7 mouse cellular contexts compared by ENCODE assay signal in the genomic region with DNA sequence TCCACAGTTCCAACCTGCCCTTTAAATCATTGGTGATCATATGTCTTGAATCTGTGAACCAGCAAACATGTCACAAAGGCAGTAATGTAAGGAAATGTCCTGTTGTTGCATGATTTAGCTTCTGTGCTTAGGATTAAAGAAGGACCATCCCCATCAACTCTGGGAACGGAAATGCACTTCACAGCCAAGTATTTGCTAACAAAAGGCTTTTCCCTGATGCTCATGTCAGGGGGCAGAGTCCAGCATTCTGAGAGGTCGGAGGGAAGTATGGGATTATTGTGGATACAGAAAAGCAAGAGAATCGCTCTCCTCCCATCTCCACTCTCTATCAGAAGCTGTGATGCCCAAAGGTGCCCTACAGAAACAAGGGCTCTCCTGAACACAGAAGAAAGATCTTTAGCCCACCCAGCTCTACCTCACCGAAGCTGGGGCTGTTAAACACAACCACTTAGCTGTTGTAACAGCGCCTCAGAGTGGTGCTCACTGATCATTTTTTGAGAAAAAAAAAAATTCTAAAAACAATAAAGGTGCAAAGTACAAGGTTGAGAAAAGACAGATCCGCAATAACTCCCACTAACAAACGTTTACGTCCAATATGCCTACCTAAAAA. TPM values are rescaled to one million over a fixed set of nuclear protein-coding genes. Genes with fewer than 3 reads are reported as not detected.
DNase-seq lines count a peak whose midpoint lies in the region; ATAC-seq and TF ChIP-seq lines count a peak whose summit lies in the region.

No protein-coding gene starts in this region.

- H3K4me3 ChIP-seq in CH12.LX (replicated peaks in 1 of 3; ENCODE audit: low read depth in 2 of 3, low read length in 2 of 3, poor library complexity in 1 of 3) = no peak overlapping the region
- H3K4me3 ChIP-seq in heart, embryonic 16.5 days (ENCODE audit: low read length) = peak overlapping the region; percentile 80
- peak overlapping the region; percentile 85 for H3K4me3 ChIP-seq in limb, embryonic 13.5 days
- peak overlapping the region; percentile 83 for H3K4me3 ChIP-seq in stomach, postnatal 0 days (ENCODE audit: low read depth, low read length)

- peaks cover 0 to 19% of the 10 kb centered on the region in 2 experiments; a peak in 2 of 4 replicates for H3K4me1 ChIP-seq in CH12.LX (ENCODE audit: control insufficient read depth in 1 of 2, insufficient read depth in 2 of 2)
- H3K4me1 ChIP-seq in heart, embryonic 16.5 days (ENCODE audit: control insufficient read depth, insufficient read depth, low read length) = peaks cover 8% of the 10 kb centered on the region
- H3K4me1 ChIP-seq in limb, embryonic 13.5 days = peaks cover 14% of the 10 kb centered on the region
- H3K4me1 ChIP-seq in stomach, postnatal 0 days (replicated peaks; ENCODE audit: control insufficient read depth, insufficient read depth) = peaks cover 4% of the 10 kb centered on the region; the same call in 1 of the 2 replicates

- peak in 1 of 2 experiments; percentile 32; a peak in 1 of 4 replicates for TF ChIP-seq CTCF in CH12.LX (conservative IDR thresholded peaks at IDR 0.05 in 1 of 2, IDR thresholded peaks at IDR 0.05 in 1 of 2; ENCODE audit: low read depth in 2 of 2, low read length in 2 of 2)
- peak; percentile 45 for TF ChIP-seq CTCF in stomach, postnatal 0 days (IDR thresholded peaks at IDR 0.05; ENCODE audit: low read depth)

- no peaks in the 10 kb centered on the region for H3K27me3 ChIP-seq in CH12.LX (replicated peaks)
- no peaks in the 10 kb centered on the region for H3K27me3 ChIP-seq in heart, embryonic 16.5 days (ENCODE audit: control insufficient read depth, insufficient read depth, low read length)
- H3K27me3 ChIP-seq in limb, embryonic 13.5 days = no peaks in the 10 kb centered on the region
- no peaks in the 10 kb centered on the region for H3K27me3 ChIP-seq in stomach, postnatal 0 days (ENCODE audit: control insufficient read depth, insufficient read depth, low read length)

- TF ChIP-seq RAD21 in CH12.LX (IDR thresholded peaks at IDR 0.05; ENCODE audit: low read depth, low read length) = peak; percentile 38

- peak overlapping the region; percentile 61; the same call in 1 of the 2 replicates for H3K4me2 ChIP-seq in CH12.LX (ENCODE audit: insufficient read depth, low read depth, poor library complexity, severe bottlenecking)
- peak overlapping the region; percentile 100 for H3K4me2 ChIP-seq in heart, embryonic 16.5 days (ENCODE audit: low read depth, low read length)
- H3K4me2 ChIP-seq in limb, embryonic 13.5 days (replicated peaks) = peak overlapping the region; percentile 92
- H3K4me2 ChIP-seq in stomach, postnatal 0 days (replicated peaks; ENCODE audit: low read depth) = peak overlapping the region; percentile 72

- 50% methylated on average over 8 of the region's 8 CpGs for WGBS in heart, embryonic 16.5 days
- WGBS in limb, embryonic 13.5 days = 53% methylated on average over 8 of the region's 8 CpGs
- WGBS in stomach, postnatal 0 days = 41% methylated on average over 8 of the region's 8 CpGs

- in situ Hi-C loops in CH12.LX (cut with MboI; ENCODE audit: low pct_ligation_motif_present, low pct_unique_long_range_greater_than_20kb, low sequenced_read_pairs) = no loop called here

- no peaks in the 10 kb centered on the region for H3K9me3 ChIP-seq in CH12.LX (replicated peaks; ENCODE audit: low read length)
- no peaks in the 10 kb centered on the region for H3K9me3 ChIP-seq in heart, embryonic 16.5 days (replicated peaks; ENCODE audit: control insufficient read depth, low read length)
- H3K9me3 ChIP-seq in limb, embryonic 13.5 days = no peaks in the 10 kb centered on the region
- no peaks in the 10 kb centered on the region for H3K9me3 ChIP-seq in stomach, postnatal 0 days (ENCODE audit: control insufficient read depth, low read length)

- no peak for ATAC-seq in heart, embryonic 16.5 days (replicated peaks; ENCODE audit: extremely low read depth, insufficient read depth, low FRiP score)
- ATAC-seq in limb, embryonic 13.5 days (ENCODE audit: low FRiP score, low read depth) = no peak
- ATAC-seq in stomach, postnatal 0 days (ENCODE audit: low FRiP score, low TSS enrichment) = no peak
- no peak for ATAC-seq in erythroid progenitor cell, adult 5-6 weeks (replicated peaks; ENCODE audit: low FRiP score, poor library complexity, severe bottlenecking)

- TF ChIP-seq EP300 in CH12.LX (IDR thresholded peaks at IDR 0.05; ENCODE audit: low read length) = no peak
- no peak for TF ChIP-seq EP300 in stomach, postnatal 0 days (optimal IDR thresholded peaks at IDR 0.05)

- no peak for TF ChIP-seq POLR2A in CH12.LX (IDR thresholded peaks at IDR 0.05; ENCODE audit: low read depth, low read length)

- DNase-seq in 3T3-L1 (ENCODE audit: low read depth, low spot score) (peak; percentile 15), CH12.LX (ENCODE audit: extremely low read depth) (no peak)
- no peak for DNase-seq in stomach, postnatal 0 days (ENCODE audit: low spot score)
- no peak for DNase-seq in frontal cortex, postnatal 14 days (ENCODE audit: low spot score in 2 of 2)

- no peak overlapping the region for H3K9ac ChIP-seq in CH12.LX (ENCODE audit: insufficient read depth, low read depth)
- no peak overlapping the region; the same call in 1 of the 2 replicates for H3K9ac ChIP-seq in heart, embryonic 16.5 days (ENCODE audit: low read length)
- no peak overlapping the region for H3K9ac ChIP-seq in limb, embryonic 13.5 days
- H3K9ac ChIP-seq in stomach, postnatal 0 days (ENCODE audit: low read length) = peak overlapping the region; percentile 50; the same call in 1 of the 2 replicates

- no peaks in the 10 kb centered on the region for H3K36me3 ChIP-seq in CH12.LX (replicated peaks in 1 of 2; ENCODE audit: control insufficient read depth in 1 of 2, insufficient read depth in 1 of 2, low read length in 1 of 2)
- H3K36me3 ChIP-seq in heart, embryonic 16.5 days (ENCODE audit: control insufficient read depth, insufficient read depth) = no peaks in the 10 kb centered on the region
- no peaks in the 10 kb centered on the region for H3K36me3 ChIP-seq in limb, embryonic 13.5 days
- no peaks in the 10 kb centered on the region for H3K36me3 ChIP-seq in stomach, postnatal 0 days (ENCODE audit: control insufficient read depth, insufficient read depth, low read length)

- no peak overlapping the region for H3K27ac ChIP-seq in CH12.LX (ENCODE audit: insufficient read depth, low read depth)
- no peak overlapping the region for H3K27ac ChIP-seq in heart, embryonic 16.5 days (ENCODE audit: low read length)
- no peak overlapping the region for H3K27ac ChIP-seq in limb, embryonic 13.5 days
- no peak overlapping the region for H3K27ac ChIP-seq in stomach, postnatal 0 days (replicated peaks)

- dilution Hi-C loops in CH12.LX (cut with MboI; ENCODE audit: extremely low pct_ligation_motif_present, extremely low pct_unique_long_range_greater_than_20kb, low sequenced_read_pairs) = no loop called here

- no peaks in the 10 kb centered on the region; the same call in 1 of the 2 replicates for H3K79me2 ChIP-seq in CH12.LX (replicated peaks; ENCODE audit: control insufficient read depth, extremely low read depth, insufficient read depth, poor library complexity, severe bottlenecking)

TF ChIP-seq in CH12.LX, 34 proteins besides CTCF, POLR2A, EP300 and RAD21:
- TF ChIP-seq PAX5 (IDR thresholded peaks at IDR 0.05; ENCODE audit: low read length) (no peak), SMC3 (IDR thresholded peaks at IDR 0.05; ENCODE audit: low read depth, low read length) (peak; percentile 21), ZNF384 (IDR thresholded peaks at IDR 0.05; ENCODE audit: low read depth, low read length) (peak; percentile 71)

RNA-seq across cellular contexts. Expression of a gene that starts 1.2 kb away (rescaled TPM):
- total RNA-seq in CH12.LX (2012; rRNA removed) = 9.8 and 10.3 TPM in 2 replicates
- 17.5 and 20.3 TPM in 2 replicates for total RNA-seq in CH12.LX (2014; rRNA removed)
- 11.1 and 12.3 TPM in 2 replicates for polyA plus RNA-seq in CH12.LX (2012; ENCODE audit: insufficient read length, low read depth)
- polyA plus RNA-seq in heart, embryonic 16.5 days (2015; fragmentation: Nextera tagmentation; extraction: Ambion mirVana) = 7.8 and 9.9 TPM in 2 replicates
- polyA plus RNA-seq in limb, embryonic 13.5 days (2015; fragmentation: Nextera tagmentation; extraction: Ambion mirVana) = 11.7 and 13.6 TPM in 2 replicates
- polyA plus RNA-seq in stomach, postnatal 0 days (2015; fragmentation: Nextera tagmentation; extraction: Ambion mirVana) = 10.1 and 11.1 TPM in 2 replicates
- 3.4 and 4.3 TPM in 2 replicates for total RNA-seq in erythroid progenitor cell, adult 5-6 weeks (2015; ENCODE audit: low replicate concordance)
- 6.8 and 9.8 TPM in 2 replicates for total RNA-seq in erythroid progenitor cell, adult 5-6 weeks (2017; ENCODE audit: low replicate concordance)

RNA-seq across cellular contexts. Expression of a gene that starts 2.4 kb away (rescaled TPM):
- total RNA-seq in CH12.LX (2012; rRNA removed) = 1.2 and 1.6 TPM in 2 replicates
- total RNA-seq in CH12.LX (2014; rRNA removed) = 2.5 and 3.6 TPM in 2 replicates
- polyA plus RNA-seq in CH12.LX (2012; ENCODE audit: insufficient read length, low read depth) = 1.9 and 3.1 TPM in 2 replicates
- 10.1 and 12.9 TPM in 2 replicates for polyA plus RNA-seq in heart, embryonic 16.5 days (2015; fragmentation: Nextera tagmentation; extraction: Ambion mirVana)
- 20.6 and 24.0 TPM in 2 replicates for polyA plus RNA-seq in limb, embryonic 13.5 days (2015; fragmentation: Nextera tagmentation; extraction: Ambion mirVana)
- 10.0 and 10.2 TPM in 2 replicates for polyA plus RNA-seq in stomach, postnatal 0 days (2015; fragmentation: Nextera tagmentation; extraction: Ambion mirVana)
- total RNA-seq in erythroid progenitor cell, adult 5-6 weeks (2015; ENCODE audit: low replicate concordance) = 21.4 TPM in 1 of 2 replicates, not detected in the other
- 0.15 TPM in 1 of 2 replicates, not detected in the other for total RNA-seq in erythroid progenitor cell, adult 5-6 weeks (2017; ENCODE audit: low replicate concordance)

RNA-seq across cellular contexts. Expression of a gene that starts 27.5 kb away (rescaled TPM):
- not detected in 2 replicates for total RNA-seq in CH12.LX (2012; rRNA removed)
- total RNA-seq in CH12.LX (2014; rRNA removed) = not detected in 2 replicates
- not detected in 2 replicates for polyA plus RNA-seq in CH12.LX (2012; ENCODE audit: insufficient read length, low read depth)
- polyA plus RNA-seq in heart, embryonic 16.5 days (2015; fragmentation: Nextera tagmentation; extraction: Ambion mirVana) = 4.4 and 4.7 TPM in 2 replicates
- 3.4 and 4.3 TPM in 2 replicates for polyA plus RNA-seq in limb, embryonic 13.5 days (2015; fragmentation: Nextera tagmentation; extraction: Ambion mirVana)
- 3.6 and 3.8 TPM in 2 replicates for polyA plus RNA-seq in stomach, postnatal 0 days (2015; fragmentation: Nextera tagmentation; extraction: Ambion mirVana)
- not detected in 2 replicates for total RNA-seq in erythroid progenitor cell, adult 5-6 weeks (2015; ENCODE audit: low replicate concordance)
- not detected in 2 replicates for total RNA-seq in erythroid progenitor cell, adult 5-6 weeks (2017; ENCODE audit: low replicate concordance)

Comparison
In these comparisons a context has a peak if more than half of its experiments do, and no peak if none do; other contexts are left out.
1. H3K4me3 ChIP-seq: peak in heart, embryonic 16.5 days (single experiment), limb, embryonic 13.5 days (single experiment) and stomach, postnatal 0 days (single experiment); none in CH12.LX (0 of 3).
2. Peak in every context shown above with its lines, with median percentiles within 50 percentile points of each other: H3K4me2 ChIP-seq.